Mouse (Mus musculus) gastrocnemius, postnatal 10 days (tissue): ENCODE results near the gene Clic1. TPM values are rescaled to one million over a fixed set of nuclear protein-coding genes. Genes with fewer than 3 reads are reported as not detected.
"Not testable (repeated sequence)": the region's sequence is repeated elsewhere in the genome, so short reads cannot be mapped to it uniquely, and the experiment has no call there.

Source experiments
- DNase-seq: peaks from one replicate; pipeline ENCODE4 v3.0.0; 2021; ENCODE audit warnings: mixed read lengths
- long read RNA-seq, 2 experiments: library from polyadenylated mRNA; stranded (forward); transcript quantifications; one replicate each; pipeline ENCODE4 v2.0.0; 2021
- total RNA-seq, 2 experiments: library from RNA; stranded (reverse); gene quantifications; 2 replicates each; pipeline ENCODE4 v1.2.3; 2021

Clic1 gene
- 10 to 100 TPM; 39.2 to 50.5 TPM for total RNA-seq
- long read RNA-seq, experiment 1, transcript Clic1-201 (6 exons, 1,466 nt): major isoform, 41 of 42 reads
- long read RNA-seq, experiment 1, partial matches to known transcripts: 1 of 42 reads
- long read RNA-seq, experiment 1, other reads (novel, unspliced or antisense): 0 of 42 reads
- long read RNA-seq, experiment 2, transcript Clic1-201 (6 exons, 1,466 nt): major isoform, 36 of 38 reads
- long read RNA-seq, experiment 2, partial matches to known transcripts: 0 of 38 reads
- long read RNA-seq, experiment 2, other reads (novel, unspliced or antisense): 2 of 38 reads

GRCm38 (mm10) chr17:35049561-35050016, at the start of gene Clic1:
Gene Clic1, plus strand, starts transcription at chr17:35049966.
- peak; percentile 53 for DNase-seq

- DNase-seq: peak; percentile 85
These were observed 48.9 kb upstream of the Clic1 start, which contains the start of gene Vars for GRCm38 (mm10) chr17:35000717-35001451. Gene Vars, plus strand, starts transcription at chr17:35000987.

DNA sequence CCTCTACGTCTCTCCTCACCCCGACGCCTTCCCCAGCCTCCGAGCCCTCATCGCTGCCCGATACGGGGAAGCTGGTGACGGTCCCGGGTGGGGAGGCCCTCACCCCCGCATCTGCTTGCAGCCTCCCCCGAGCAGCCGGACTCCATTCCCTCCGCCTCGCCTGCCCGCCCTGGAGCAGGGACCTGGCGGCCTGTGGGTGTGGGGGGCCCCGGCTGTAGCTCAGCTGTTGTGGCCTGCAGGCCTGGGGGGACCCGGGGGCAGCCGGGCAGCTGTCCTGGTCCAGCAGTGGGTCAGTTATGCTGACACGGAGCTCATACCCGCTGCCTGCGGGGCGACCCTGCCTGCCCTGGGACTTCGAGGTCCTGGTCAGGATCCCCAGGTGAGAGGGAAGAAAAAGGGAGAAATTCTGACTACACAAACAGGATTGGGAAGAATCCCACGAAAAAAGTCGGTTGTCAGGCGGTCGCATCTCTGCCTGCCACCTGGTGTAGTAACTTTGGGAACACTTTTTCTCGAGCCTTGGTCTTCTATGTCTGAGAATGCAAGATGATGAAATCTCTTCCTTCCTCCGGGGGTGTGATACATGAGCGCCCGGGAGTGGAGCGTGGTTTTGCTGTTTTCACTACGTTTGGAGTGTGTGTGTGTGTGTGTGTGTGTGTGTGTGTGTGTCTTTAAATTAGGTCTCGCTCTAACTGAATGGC, 48.2 kb upstream of the Clic1 start:
- peak; percentile 14 for DNase-seq

DNA sequence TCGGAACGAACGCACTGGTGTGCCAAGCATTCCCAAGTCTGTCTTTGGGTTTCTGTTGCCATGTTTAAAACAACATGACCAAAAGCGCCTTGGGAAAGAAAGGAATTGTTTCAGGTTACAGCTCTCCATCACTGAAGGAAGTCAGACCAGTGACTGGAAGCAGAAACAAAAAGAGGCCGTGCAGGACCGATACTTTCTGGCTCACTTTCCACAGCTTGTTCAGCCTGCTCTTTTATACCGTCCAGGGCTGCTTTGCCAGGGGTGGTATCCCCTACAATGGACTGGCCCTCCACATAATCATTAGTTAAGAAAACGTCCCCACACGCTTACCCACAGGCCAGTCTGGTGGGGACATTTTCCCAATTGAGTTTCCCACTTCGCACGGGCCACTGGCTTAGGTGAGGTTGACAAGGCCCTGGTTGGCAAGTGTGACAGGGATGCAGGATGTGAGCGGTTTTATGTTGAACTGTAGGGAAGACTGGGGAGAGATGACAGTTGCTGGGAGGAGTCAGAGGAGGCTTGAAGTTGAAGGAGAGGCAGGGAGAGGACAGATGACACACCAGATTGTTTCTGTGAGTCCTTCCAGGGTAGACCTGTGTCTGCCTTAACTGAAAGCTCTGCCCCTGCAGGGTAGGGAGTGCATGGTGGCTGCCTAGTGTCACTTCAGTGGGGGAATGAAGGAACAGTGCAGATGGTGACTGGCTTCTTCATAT, 47.5 kb upstream of the Clic1 start:
- DNase-seq: no peak

- DNase-seq: no peak
These were observed 46.5 kb upstream of the Clic1 start for GRCm38 (mm10) chr17:35003022-35003838.

- DNase-seq: no peak
These were observed 45.6 kb upstream of the Clic1 start for GRCm38 (mm10) chr17:35004075-35004717.

DNA sequence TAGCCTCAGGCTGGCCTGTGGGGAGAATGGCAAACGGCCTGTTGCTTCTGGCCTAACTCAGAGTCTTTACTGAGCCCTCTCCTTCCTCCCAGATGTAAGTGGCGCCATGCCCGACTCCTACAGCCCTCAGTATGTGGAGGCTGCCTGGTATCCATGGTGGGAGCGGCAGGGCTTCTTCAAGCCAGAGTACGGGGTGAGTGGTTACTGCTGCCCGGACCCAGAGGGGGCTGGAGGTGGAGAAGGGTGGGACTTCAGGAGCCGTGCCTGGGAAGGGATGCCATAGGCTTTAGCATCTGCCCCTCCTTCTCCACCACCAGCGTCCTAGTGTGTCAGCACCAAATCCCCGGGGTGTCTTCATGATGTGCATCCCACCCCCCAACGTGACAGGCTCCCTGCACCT, 44.6 kb upstream of the Clic1 start:
- no peak for DNase-seq

DNA sequence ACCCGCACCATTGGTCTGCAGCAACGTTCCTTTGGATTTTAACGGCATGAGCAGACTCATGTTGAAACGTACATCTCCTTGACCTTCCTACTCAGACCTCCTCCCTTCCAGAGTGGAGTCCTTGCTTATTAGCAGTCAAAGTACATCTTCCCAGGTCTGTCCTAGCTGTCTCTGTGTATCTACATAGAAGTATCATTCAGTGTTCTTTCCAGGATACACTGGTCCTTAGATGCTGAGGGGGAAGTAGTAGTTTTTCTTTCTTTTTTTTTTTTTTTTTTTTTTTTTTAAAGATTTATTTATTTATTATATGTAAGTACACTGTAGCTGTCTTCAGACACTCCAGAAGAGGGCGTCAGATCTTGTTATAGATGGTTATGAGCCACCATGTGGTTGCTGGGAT, 43.9 kb upstream of the Clic1 start:
- not testable (repeated sequence) for DNase-seq

DNA sequence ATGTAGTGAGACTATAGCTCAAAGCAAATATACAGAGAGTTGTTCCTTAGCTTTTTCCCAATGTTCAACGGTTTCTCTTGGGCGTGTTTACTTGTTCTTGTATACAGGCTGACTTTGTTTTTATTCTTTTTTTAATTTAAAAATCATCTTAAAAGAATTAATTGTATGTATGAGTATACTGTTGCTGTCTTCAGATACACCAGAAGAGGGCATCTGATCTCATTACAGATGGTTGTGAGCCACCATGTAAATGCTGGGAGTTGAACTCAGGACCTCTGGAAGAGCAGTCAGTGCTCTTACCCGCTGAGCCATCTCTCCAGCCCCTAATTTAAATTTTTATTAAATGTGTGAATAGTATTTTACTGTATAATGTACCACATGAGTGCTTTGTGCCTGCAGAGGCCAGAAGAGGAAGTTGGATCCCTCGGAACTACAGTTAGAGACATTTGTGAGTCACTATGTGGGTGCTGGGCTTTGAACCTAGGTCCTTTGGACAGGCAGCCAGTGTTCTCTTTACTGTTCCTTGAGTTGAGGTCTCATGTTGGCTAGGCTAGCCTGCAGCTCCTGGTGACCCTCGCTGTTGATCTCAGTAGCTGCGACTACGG, 42.3 kb upstream of the Clic1 start:
- no peak for DNase-seq

GRCm38 (mm10) chr17:35009586-35009985, 40.2 kb upstream of the Clic1 start:
- no peak for DNase-seq

GRCm38 (mm10) chr17:35011440-35011839, 38.3 kb upstream of the Clic1 start:
- DNase-seq: no peak

DNA sequence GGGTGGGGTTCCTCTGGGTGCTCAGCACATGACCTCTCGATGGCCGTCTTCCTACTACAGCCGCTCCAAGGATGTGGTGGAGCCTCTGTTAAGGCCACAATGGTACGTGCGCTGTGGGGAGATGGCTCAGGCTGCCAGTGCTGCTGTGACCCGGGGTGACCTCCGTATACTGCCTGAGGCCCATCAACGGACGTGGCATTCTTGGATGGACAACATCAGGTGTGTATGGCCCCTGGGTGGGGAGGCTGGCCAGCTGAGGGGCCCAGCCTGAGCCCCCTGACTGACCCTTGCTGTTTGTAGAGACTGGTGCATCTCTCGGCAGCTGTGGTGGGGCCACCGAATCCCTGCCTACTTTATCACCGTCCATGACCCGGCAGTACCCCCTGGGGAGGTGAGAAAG, 37.3 kb upstream of the Clic1 start:
- DNase-seq: no peak

- DNase-seq: no peak
These were observed 36.5 kb upstream of the Clic1 start for GRCm38 (mm10) chr17:35013221-35013620.

DNA sequence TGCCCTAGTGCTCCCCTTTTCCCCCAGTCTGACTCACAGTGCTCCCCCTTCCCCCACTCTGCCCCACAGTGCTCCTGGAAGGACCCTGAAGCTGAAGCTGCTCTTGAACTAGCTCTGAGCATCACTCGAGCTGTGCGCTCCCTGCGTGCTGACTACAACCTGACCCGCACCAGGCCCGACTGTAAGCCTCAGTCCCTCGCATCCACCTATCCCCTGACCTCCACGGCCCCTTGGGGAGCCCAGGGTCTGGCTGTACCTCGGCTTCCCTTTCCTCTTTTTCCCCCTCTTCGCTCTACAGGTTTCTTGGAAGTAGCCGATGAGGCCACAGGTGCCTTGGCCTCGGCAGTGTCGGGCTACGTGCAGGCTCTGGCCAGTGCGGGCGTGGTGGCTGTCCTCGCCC, 34.5 kb upstream of the Clic1 start:
- no peak for DNase-seq

GRCm38 (mm10) chr17:35016376-35016775, 33.4 kb upstream of the Clic1 start, which contains the start of gene Vwa7:
Gene Vwa7, plus strand, starts transcription at chr17:35016579.
- peak; percentile 42 for DNase-seq

- DNase-seq: no peak
These were observed 32.7 kb upstream of the Clic1 start for GRCm38 (mm10) chr17:35016791-35017705.

GRCm38 (mm10) chr17:35017706-35018030, 32.1 kb upstream of the Clic1 start:
- no peak for DNase-seq

GRCm38 (mm10) chr17:35018171-35018570, 31.6 kb upstream of the Clic1 start:
- no peak for DNase-seq

- no peak for DNase-seq
These were observed 29.9 kb upstream of the Clic1 start for GRCm38 (mm10) chr17:35019894-35020293.
